Mouse (Mus musculus) CD4-positive, CD25-positive, alpha-beta regulatory T cell (primary cell): ENCODE results near the gene Olfr896-ps1. TPM values are rescaled to one million over a fixed set of nuclear protein-coding genes. Genes with fewer than 3 reads are reported as not detected.

ENCODE experiments used
- polyA plus RNA-seq: library from polyadenylated mRNA; unstranded; fragments of 100-300 nt; shearing (Covaris generic); gene quantifications from one replicate; pipeline ENCODE4 v1.2.1, GENCODE M21; 2017

Olfr896-ps1 gene
- not detected for polyA plus RNA-seq

DNA sequence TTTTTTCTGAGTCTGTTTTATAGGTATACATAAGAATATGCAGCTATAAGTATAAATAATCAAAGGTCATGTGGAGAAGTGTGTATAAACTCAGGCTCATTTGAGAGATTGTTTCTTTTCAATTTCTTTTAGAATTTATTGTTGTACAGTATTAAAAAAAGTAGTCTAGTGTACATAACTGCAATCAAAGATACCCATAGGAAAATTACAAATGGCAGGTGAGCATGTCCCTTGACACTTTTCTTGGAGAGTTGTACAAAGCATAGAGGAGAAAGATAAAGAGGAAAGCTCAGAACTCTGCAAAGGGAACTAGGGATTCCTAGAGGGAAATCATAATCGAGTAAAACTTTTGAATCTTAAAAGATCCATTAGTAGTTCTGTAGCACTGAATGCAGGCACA is at the start of gene Olfr896-ps1:
Gene Olfr896-ps1, plus strand, starts transcription at position 301 of the 400 bp plus-strand sequence.

DNA sequence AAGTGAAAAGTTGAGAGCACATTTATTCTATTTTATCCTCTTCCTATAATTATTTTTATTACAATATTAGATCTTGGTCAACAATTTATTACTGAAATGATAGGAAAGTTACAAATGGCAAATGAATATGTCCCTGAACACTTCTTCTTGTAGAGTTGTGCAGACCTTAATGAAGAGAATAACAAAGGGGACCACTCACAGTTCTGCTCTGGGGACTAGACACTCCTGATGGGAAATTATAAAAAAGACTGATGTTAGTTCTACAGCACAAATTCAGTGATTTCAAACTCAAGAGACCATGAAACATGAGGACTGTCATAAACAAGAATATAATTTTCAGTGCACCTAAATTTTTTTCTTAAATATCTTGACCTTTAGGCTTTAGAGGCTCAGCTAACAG is 38.4 kb upstream of the Olfr896-ps1 start, which contains the start of gene Olfr143:
Gene Olfr143, plus strand, starts transcription at position 301 of the 400 bp plus-strand sequence.

GRCm38 (mm10) chr9:38267551-38267950 is 23.4 kb upstream of the Olfr896-ps1 start, which contains the start of gene Olfr895:
Olfr895 (plus strand) TSS chr9:38267851.

GRCm38 (mm10) chr9:38328760-38329159 is 37.9 kb downstream of the Olfr896-ps1 start, which contains the start of gene Olfr25:
Olfr25 (plus strand) TSS chr9:38329060.

Other genes starting within 250 kb of the Olfr896-ps1 start
- gene Olfr884, start 244.6 kb upstream of the Olfr896-ps1 start, polyA plus RNA-seq: not detected
- gene Olfr885, start 229.8 kb upstream of the Olfr896-ps1 start, polyA plus RNA-seq: not detected
- 0.06 TPM for gene Olfr887, start 207.0 kb upstream of the Olfr896-ps1 start, polyA plus RNA-seq
- 0.10 TPM for gene Olfr888, start 183.0 kb upstream of the Olfr896-ps1 start, polyA plus RNA-seq
- gene Olfr889, start 175.9 kb upstream of the Olfr896-ps1 start, polyA plus RNA-seq: 0.11 TPM
- gene Olfr890, start 148.6 kb upstream of the Olfr896-ps1 start, polyA plus RNA-seq: 0.04 TPM
- not detected for gene Olfr891, start 110.3 kb upstream of the Olfr896-ps1 start, polyA plus RNA-seq
- not detected for gene Olfr893, start 82.7 kb upstream of the Olfr896-ps1 start, polyA plus RNA-seq
- not detected for gene Olfr894, start 73.1 kb upstream of the Olfr896-ps1 start, polyA plus RNA-seq
- not detected for gene Olfr143, start 38.3 kb upstream of the Olfr896-ps1 start, polyA plus RNA-seq
- not detected for gene Olfr895, start 23.3 kb upstream of the Olfr896-ps1 start, polyA plus RNA-seq
- 0.07 TPM for gene Olfr25, start 38.0 kb downstream of the Olfr896-ps1 start, polyA plus RNA-seq
- 0.12 TPM for gene Olfr898, start 57.3 kb downstream of the Olfr896-ps1 start, polyA plus RNA-seq
- gene Olfr250, start 75.8 kb downstream of the Olfr896-ps1 start, polyA plus RNA-seq: 0.06 TPM
- gene Olfr251, start 86.0 kb downstream of the Olfr896-ps1 start, polyA plus RNA-seq: 0.08 TPM
- 0.14 TPM for gene Olfr147, start 110.6 kb downstream of the Olfr896-ps1 start, polyA plus RNA-seq
- gene Olfr901, start 138.3 kb downstream of the Olfr896-ps1 start, polyA plus RNA-seq: not detected
- not detected for gene Olfr902, start 156.5 kb downstream of the Olfr896-ps1 start, polyA plus RNA-seq
- 0.07 TPM for gene Olfr904, start 172.0 kb downstream of the Olfr896-ps1 start, polyA plus RNA-seq
- gene Olfr905, start 180.0 kb downstream of the Olfr896-ps1 start, polyA plus RNA-seq: 0.14 TPM
- gene Olfr906, start 196.0 kb downstream of the Olfr896-ps1 start, polyA plus RNA-seq: not detected
- gene Olfr907, start 204.7 kb downstream of the Olfr896-ps1 start, polyA plus RNA-seq: not detected
- gene Olfr911-ps1, start 230.5 kb downstream of the Olfr896-ps1 start, polyA plus RNA-seq: not detected
- not detected for gene Olfr910, start 246.7 kb downstream of the Olfr896-ps1 start, polyA plus RNA-seq